Mouse (Mus musculus): ENCODE results near the gene S100a6. TPM values are rescaled to one million over a fixed set of nuclear protein-coding genes. Genes with fewer than 3 reads are reported as not detected.

S100a6 gene
- polyA plus RNA-seq, 1 experiment from 2014 or later = 11.6 TPM

DNA sequence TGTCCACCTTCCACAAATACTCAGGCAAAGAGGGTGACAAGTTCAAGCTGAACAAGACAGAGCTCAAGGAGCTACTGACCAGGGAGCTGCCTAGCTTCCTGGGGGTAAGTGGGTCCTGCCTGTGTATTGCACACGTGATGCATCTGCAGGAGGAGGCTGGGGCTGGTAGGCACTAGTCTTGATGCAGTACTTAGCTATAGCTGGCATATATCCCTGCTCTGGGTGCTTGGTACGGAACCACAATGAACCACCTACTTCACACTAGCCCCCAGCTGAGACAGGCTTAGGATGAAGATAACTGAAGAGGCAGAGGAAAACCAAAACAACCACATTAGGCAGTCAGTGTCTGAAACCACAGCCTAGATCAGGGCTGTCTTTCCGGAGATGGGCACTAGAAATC lies 7.6 kb upstream of the S100a6 start:
- peak overlapping the region; percentile 62; the same call in 1 of the 2 replicates for H3K27ac ChIP-seq
- 87% methylated on average over 3 of the region's 3 CpGs for WGBS
- H3K4me1 ChIP-seq = peaks cover 35% of the 10 kb centered on the region
- no peak for DNase-seq (ENCODE audit: low spot score)
- H3K4me3 ChIP-seq = no peak overlapping the region
- no peaks in the 10 kb centered on the region for H3K36me3 ChIP-seq
- no peaks in the 10 kb centered on the region for H3K9me3 ChIP-seq (replicated peaks)
- H3K27me3 ChIP-seq (ENCODE audit: low read depth, poor library complexity, severe bottlenecking) = no peaks in the 10 kb centered on the region

GRCm38 (mm10) chr3:90605736-90606135 lies 6.9 kb upstream of the S100a6 start:
- Histone ChIP-seq H3K27ac (peak overlapping the region; percentile 63), H3K4me1 (peaks cover 39% of the 10 kb centered on the region), H3K36me3 (no peaks in the 10 kb centered on the region), H3K9me3 (replicated peaks) (no peaks in the 10 kb centered on the region), H3K4me3 (no peak overlapping the region), H3K27me3 (ENCODE audit: low read depth, poor library complexity, severe bottlenecking) (no peaks in the 10 kb centered on the region)
- 81% methylated on average over 2 of the region's 2 CpGs for WGBS
- DNase-seq (ENCODE audit: low spot score) = no peak

GRCm38 (mm10) chr3:90606185-90606584 lies 6.5 kb upstream of the S100a6 start:
- Histone ChIP-seq H3K9me3 (replicated peaks) (no peaks in the 10 kb centered on the region), H3K27me3 (ENCODE audit: low read depth, poor library complexity, severe bottlenecking) (no peaks in the 10 kb centered on the region), H3K4me3 (no peak overlapping the region), H3K4me1 (peaks cover 43% of the 10 kb centered on the region), H3K36me3 (no peaks in the 10 kb centered on the region), H3K27ac (peak overlapping the region; percentile 63)
- DNase-seq (ENCODE audit: low spot score) = peak; percentile 59
- 67% methylated on average over 6 of the region's 6 CpGs for WGBS

GRCm38 (mm10) chr3:90607361-90607760 lies 5.3 kb upstream of the S100a6 start:
- no peak overlapping the region for H3K27ac ChIP-seq
- no peaks in the 10 kb centered on the region for H3K36me3 ChIP-seq
- H3K9me3 ChIP-seq (replicated peaks) = no peaks in the 10 kb centered on the region
- 88% methylated on average over 3 of the region's 3 CpGs for WGBS
- H3K4me3 ChIP-seq = no peak overlapping the region
- no peaks in the 10 kb centered on the region for H3K27me3 ChIP-seq (ENCODE audit: low read depth, poor library complexity, severe bottlenecking)
- peaks cover 43% of the 10 kb centered on the region for H3K4me1 ChIP-seq
- no peak for DNase-seq (ENCODE audit: low spot score)

DNA sequence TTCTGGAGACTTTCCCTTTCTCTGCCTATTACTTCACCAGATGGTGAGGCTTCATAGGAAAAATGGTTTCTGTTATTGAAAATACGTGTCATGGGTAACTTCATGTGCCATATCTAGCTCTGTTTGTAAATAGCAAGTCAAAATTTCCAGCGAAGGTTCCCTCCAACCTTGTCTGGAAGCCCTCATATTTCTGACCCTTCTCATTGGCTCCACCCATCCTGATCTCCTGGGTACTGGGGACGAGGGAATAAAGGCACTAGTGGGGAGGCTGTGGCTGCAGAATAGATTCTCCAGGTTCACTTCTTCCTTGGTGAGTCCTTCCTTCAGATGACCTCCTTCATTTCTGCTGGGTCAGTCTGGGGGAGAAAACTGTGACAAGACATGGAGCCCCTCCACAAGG lies 4.5 kb upstream of the S100a6 start, which contains the start of gene S100a5:
Gene S100a5, plus strand, starts transcription at position 301 of the 400 bp plus-strand sequence.
- H3K4me3 ChIP-seq = no peak within 1 kb of the TSS
- H3K36me3 ChIP-seq = no peaks in the 10 kb centered on the region
- DNase-seq (ENCODE audit: low spot score) = no peak
- H3K4me1 ChIP-seq = peaks cover 49% of the 10 kb centered on the region
- 75% methylated on average over 3 of the region's 3 CpGs for WGBS
- peaks cover 2% of the 10 kb centered on the region for H3K27me3 ChIP-seq (ENCODE audit: low read depth, poor library complexity, severe bottlenecking)
- no peaks in the 10 kb centered on the region for H3K9me3 ChIP-seq (replicated peaks)
- H3K27ac ChIP-seq = no peak within 1 kb of the TSS

DNA sequence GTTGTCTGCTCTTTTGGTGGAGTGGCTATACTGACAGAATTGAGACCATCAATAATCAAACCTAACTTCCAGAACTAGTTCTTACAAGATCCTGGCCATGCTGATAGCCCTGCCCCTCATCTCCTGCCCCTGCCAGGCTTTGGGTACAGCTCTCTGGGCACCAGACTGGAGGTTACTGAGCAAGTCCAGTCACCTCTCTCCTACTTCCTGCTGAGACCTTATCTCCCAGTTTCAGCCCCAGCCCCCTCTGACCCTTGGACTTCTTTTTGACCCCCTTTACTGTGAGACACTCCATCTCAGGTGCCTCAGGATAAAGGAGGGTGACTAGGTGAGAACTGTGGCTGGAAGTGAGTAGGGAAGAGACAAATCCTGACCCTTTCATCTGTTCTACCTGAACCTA lies 3.6 kb upstream of the S100a6 start:
- H3K27me3 ChIP-seq (ENCODE audit: low read depth, poor library complexity, severe bottlenecking) = peaks cover 10% of the 10 kb centered on the region
- H3K9me3 ChIP-seq (replicated peaks) = no peaks in the 10 kb centered on the region
- no peaks in the 10 kb centered on the region for H3K36me3 ChIP-seq
- H3K4me3 ChIP-seq = no peak overlapping the region
- no peak overlapping the region for H3K27ac ChIP-seq
- peaks cover 45% of the 10 kb centered on the region for H3K4me1 ChIP-seq
- no peak for DNase-seq (ENCODE audit: low spot score)

GRCm38 (mm10) chr3:90611494-90611893 lies 1.2 kb upstream of the S100a6 start:
- no peaks in the 10 kb centered on the region for H3K36me3 ChIP-seq
- no peaks in the 10 kb centered on the region for H3K9me3 ChIP-seq (replicated peaks)
- DNase-seq (ENCODE audit: low spot score) = no peak
- peaks cover 22% of the 10 kb centered on the region for H3K4me1 ChIP-seq
- no peak overlapping the region for H3K4me3 ChIP-seq
- WGBS = 84% methylated on average over 3 of the region's 3 CpGs
- peaks cover 10% of the 10 kb centered on the region for H3K27me3 ChIP-seq (ENCODE audit: low read depth, poor library complexity, severe bottlenecking)
- H3K27ac ChIP-seq = no peak overlapping the region

DNA sequence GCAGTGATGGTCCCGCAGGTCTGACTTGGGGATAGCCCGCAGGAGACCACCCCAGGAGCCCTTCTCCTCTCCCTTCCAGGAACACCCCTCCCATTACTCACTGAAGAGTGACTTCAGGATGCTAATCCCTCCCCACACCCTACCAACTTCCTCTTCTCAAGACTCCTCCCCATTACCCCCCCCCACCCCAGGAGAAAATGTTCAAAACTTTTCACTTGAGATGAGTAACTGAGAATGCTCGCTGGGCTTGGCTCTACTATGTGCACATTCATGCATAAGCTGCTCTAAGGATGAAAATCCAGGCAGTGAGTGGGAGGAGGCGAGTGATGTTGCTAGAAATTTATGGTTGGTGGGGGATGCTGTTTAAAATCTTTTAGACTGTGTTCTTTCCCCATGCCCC lies 621 bp upstream of the S100a6 start:
- Histone ChIP-seq H3K4me1 (peaks cover 20% of the 10 kb centered on the region), H3K27ac (no peak overlapping the region), H3K4me3 (no peak overlapping the region), H3K9me3 (replicated peaks) (no peaks in the 10 kb centered on the region), H3K36me3 (no peaks in the 10 kb centered on the region), H3K27me3 (ENCODE audit: low read depth, poor library complexity, severe bottlenecking) (peaks cover 10% of the 10 kb centered on the region)
- WGBS = 69% methylated on average over 4 of the region's 4 CpGs
- no peak for DNase-seq (ENCODE audit: low spot score)

DNA sequence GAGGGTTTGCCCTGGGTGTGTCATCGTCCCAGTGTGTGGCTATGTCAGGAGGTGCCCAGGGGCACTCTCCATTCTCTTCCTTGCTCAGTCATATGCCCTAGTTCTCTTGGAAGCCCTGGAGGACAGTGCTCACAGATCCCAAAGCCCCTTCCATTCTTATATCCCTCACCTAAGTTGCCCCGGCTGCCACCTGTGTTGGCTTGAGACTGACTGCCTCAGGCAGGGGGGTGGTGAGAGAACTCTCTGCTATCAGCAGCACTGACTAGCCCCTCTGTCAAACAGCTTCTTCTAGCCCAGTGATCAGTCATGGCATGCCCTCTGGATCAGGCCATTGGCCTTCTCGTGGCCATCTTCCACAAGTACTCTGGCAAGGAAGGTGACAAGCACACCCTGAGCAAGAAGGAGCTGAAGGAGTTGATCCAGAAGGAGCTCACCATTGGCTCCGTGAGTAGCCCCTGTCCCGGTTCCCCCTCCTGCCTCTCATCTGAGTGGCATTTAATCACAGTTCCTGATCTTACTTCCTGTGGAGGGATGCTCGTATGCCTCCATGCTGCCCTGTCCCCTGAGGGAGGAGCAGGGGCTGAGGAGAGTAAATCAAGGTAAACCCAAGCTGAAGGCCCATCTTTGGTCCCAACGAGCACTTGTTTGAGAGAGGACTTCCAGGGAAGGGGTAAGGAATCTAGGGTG lies 922 bp downstream of the S100a6 start:
- no peaks in the 10 kb centered on the region for H3K9me3 ChIP-seq (replicated peaks)
- H3K4me3 ChIP-seq = peak overlapping the region; percentile 51
- no peaks in the 10 kb centered on the region for H3K36me3 ChIP-seq
- no peak for DNase-seq (ENCODE audit: low spot score)
- WGBS = 66% methylated on average over 7 of the region's 7 CpGs
- H3K27me3 ChIP-seq (ENCODE audit: low read depth, poor library complexity, severe bottlenecking) = peaks cover 10% of the 10 kb centered on the region
- peak overlapping the region; percentile 68; the same call in 1 of the 2 replicates for H3K27ac ChIP-seq
- H3K4me1 ChIP-seq = peaks cover 20% of the 10 kb centered on the region

DNA sequence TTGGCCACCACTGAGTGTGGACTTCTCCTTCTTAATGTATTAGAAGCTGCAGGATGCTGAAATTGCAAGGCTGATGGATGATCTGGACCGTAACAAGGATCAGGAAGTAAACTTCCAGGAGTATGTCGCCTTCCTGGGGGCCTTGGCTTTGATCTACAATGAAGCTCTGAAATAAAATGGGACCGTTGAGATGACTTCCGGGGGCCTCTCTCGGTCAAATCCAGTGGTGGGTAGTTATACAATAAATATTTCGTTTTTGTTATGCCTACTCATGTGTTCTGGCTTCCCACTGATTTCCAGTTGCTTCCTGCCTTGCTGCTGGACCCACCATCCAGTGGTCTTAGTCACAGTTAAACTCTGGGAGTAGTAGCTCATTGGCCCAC lies 1.5 kb downstream of the S100a6 start:
- no peak overlapping the region for H3K27ac ChIP-seq
- H3K9me3 ChIP-seq (replicated peaks) = no peaks in the 10 kb centered on the region
- H3K36me3 ChIP-seq = no peaks in the 10 kb centered on the region
- peaks cover 10% of the 10 kb centered on the region for H3K27me3 ChIP-seq (ENCODE audit: low read depth, poor library complexity, severe bottlenecking)
- no peak for DNase-seq (ENCODE audit: low spot score)
- no peak overlapping the region for H3K4me3 ChIP-seq
- H3K4me1 ChIP-seq = peaks cover 20% of the 10 kb centered on the region
- 87% methylated on average over 6 of the region's 6 CpGs for WGBS

DNA sequence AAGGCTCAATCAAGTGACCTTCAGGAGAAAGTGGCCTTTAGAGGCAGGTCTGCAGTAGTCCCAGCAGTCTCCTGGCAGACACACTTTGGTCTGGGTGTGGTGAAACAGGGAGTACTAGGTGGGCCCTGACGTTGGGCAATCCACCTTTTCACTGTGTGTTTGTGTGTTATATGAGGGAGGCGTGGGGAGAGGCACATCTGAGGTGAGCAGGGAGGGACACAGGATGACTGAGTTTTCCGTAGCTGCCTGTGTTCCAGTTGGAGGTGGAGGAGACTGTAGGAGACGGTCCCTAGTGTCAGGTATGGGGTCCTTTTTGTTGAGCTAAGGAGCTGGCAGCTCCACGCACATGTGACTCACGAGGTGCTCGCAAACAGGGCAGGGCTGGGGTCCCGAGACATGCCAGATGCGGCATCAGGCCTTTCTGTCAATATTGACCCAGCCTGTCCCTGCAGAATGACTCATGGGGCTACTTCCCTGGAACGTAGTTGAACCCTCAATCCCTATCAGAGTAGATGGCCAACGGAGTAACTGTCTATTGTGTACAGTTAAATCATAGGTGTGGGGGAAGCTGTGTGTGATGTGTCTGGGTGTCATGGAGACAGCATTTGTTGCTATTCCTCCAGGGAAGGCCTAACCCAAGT lies 2.0 kb downstream of the S100a6 start:
- H3K4me3 ChIP-seq = no peak overlapping the region
- DNase-seq (ENCODE audit: low spot score) = no peak
- H3K36me3 ChIP-seq = no peaks in the 10 kb centered on the region
- 79% methylated on average over 11 of the region's 11 CpGs for WGBS
- H3K4me1 ChIP-seq = peaks cover 20% of the 10 kb centered on the region
- H3K9me3 ChIP-seq (replicated peaks) = no peaks in the 10 kb centered on the region
- H3K27me3 ChIP-seq (ENCODE audit: low read depth, poor library complexity, severe bottlenecking) = peaks cover 10% of the 10 kb centered on the region
- no peak overlapping the region for H3K27ac ChIP-seq

GRCm38 (mm10) chr3:90615415-90615814 lies 2.7 kb downstream of the S100a6 start:
- Histone ChIP-seq H3K27ac (no peak overlapping the region), H3K27me3 (ENCODE audit: low read depth, poor library complexity, severe bottlenecking) (peaks cover 10% of the 10 kb centered on the region), H3K9me3 (replicated peaks) (no peaks in the 10 kb centered on the region), H3K36me3 (no peaks in the 10 kb centered on the region), H3K4me3 (no peak overlapping the region), H3K4me1 (peaks cover 19% of the 10 kb centered on the region)
- WGBS = 11% methylated on average over 7 of the region's 7 CpGs
- DNase-seq (ENCODE audit: low spot score) = peak; percentile 72

- no peaks in the 10 kb centered on the region for H3K9me3 ChIP-seq (replicated peaks)
- H3K27ac ChIP-seq = no peak overlapping the region
- peaks cover 14% of the 10 kb centered on the region for H3K4me1 ChIP-seq
- peaks cover 10% of the 10 kb centered on the region for H3K27me3 ChIP-seq (ENCODE audit: low read depth, poor library complexity, severe bottlenecking)
- no peak for DNase-seq (ENCODE audit: low spot score)
- WGBS = 84% methylated on average over 1 of the region's 1 CpGs
- H3K36me3 ChIP-seq = no peaks in the 10 kb centered on the region
- H3K4me3 ChIP-seq = no peak overlapping the region
These were observed 3.2 kb downstream of the S100a6 start for GRCm38 (mm10) chr3:90615911-90616310.

Measured in limb, embryonic 10.5 days (tissue).